Comparison of ENCODE assay signal across 27 mouse cellular contexts in the genomic region with DNA sequence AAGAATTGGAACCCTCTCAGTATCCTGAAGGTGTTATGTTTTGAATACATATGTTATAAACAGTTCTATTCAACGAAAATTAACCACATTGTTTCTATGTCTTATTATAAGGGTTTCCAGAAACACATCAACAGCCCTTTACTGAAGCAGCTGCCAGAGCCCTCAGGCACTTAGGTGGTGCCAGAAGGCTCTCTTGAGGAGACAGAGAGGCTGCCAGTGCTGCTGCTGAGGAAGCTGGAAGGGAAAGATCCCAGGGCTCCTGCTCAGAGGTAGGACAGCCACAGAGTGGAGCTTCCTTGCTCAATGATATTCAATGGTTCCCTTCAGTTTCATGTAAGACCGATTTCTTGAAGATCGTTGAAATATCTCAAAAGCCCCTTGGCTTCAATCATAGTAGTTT.
DNase-seq lines count a peak whose midpoint lies in the region; ATAC-seq and TF ChIP-seq lines count a peak whose summit lies in the region.
"Had no signal": no experiment of that assay in that cellular context is flagged by ENCODE, and none has a peak within 500 bp of the region (broad histone marks: within the 10 kb centered on the region; RNA-seq: fewer than 3 reads in every experiment).

No protein-coding gene starts in this region.

- no peak for TF ChIP-seq CTCF in brain, embryonic 14.5 days (IDR thresholded peaks at IDR 0.05; ENCODE audit: borderline replicate concordance, extremely low read depth, insufficient read depth, insufficient read length)

- no peaks in the 10 kb centered on the region for H3K4me1 ChIP-seq in forebrain, embryonic 14.5 days (ENCODE audit: control insufficient read depth, insufficient read depth, low read length)
- H3K4me1 ChIP-seq in forebrain, embryonic 16.5 days (replicated peaks; ENCODE audit: control insufficient read depth, insufficient read depth, low read length): no peaks in the 10 kb centered on the region
- H3K4me1 ChIP-seq: embryonic facial prominence, embryonic 13.5 days; embryonic facial prominence, embryonic 15.5 days; forebrain, embryonic 10.5 days; forebrain, embryonic 12.5 days; forebrain, embryonic 15.5 days had no signal

- no peak for TF ChIP-seq POLR2A in brain, embryonic 14.5 days (IDR thresholded peaks at IDR 0.05; ENCODE audit: borderline replicate concordance, extremely low read depth, insufficient read depth, insufficient read length, poor library complexity, severe bottlenecking)

- 76% methylated on average over 3 of the region's 3 CpGs for WGBS in forebrain, embryonic 14.5 days
- WGBS in forebrain, embryonic 16.5 days: 78% methylated on average over 3 of the region's 3 CpGs

- no peak overlapping the region for H3K4me3 ChIP-seq in forebrain, embryonic 14.5 days (ENCODE audit: low read depth, low read length)
- no peak overlapping the region for H3K4me3 ChIP-seq in forebrain, embryonic 16.5 days (replicated peaks; ENCODE audit: low read length)
- H3K4me3 ChIP-seq: embryonic facial prominence, embryonic 13.5 days; embryonic facial prominence, embryonic 15.5 days; erythroblast, embryonic 14.5 days; forebrain, embryonic 10.5 days; forebrain, embryonic 12.5 days; forebrain, embryonic 15.5 days had no signal

- H3K27ac ChIP-seq in forebrain, embryonic 14.5 days (ENCODE audit: low read depth, low read length): no peak overlapping the region
- H3K27ac ChIP-seq in forebrain, embryonic 16.5 days (ENCODE audit: low read length): no peak overlapping the region
- H3K27ac ChIP-seq: embryonic facial prominence, embryonic 13.5 days; embryonic facial prominence, embryonic 15.5 days; forebrain, embryonic 10.5 days; forebrain, embryonic 12.5 days; forebrain, embryonic 15.5 days had no signal

- no peaks in the 10 kb centered on the region for H3K9me3 ChIP-seq in forebrain, embryonic 14.5 days (replicated peaks; ENCODE audit: control insufficient read depth, low read length)
- H3K9me3 ChIP-seq in forebrain, embryonic 16.5 days (ENCODE audit: control insufficient read depth, low read length): no peaks in the 10 kb centered on the region
- H3K9me3 ChIP-seq: embryonic facial prominence, embryonic 13.5 days; embryonic facial prominence, embryonic 15.5 days; forebrain, embryonic 10.5 days; forebrain, embryonic 12.5 days; forebrain, embryonic 15.5 days; G1E had no signal

- intact Hi-C loops in left cerebral cortex, postnatal 4 days (cut with DNase I): no loop called here

- peak; percentile 45 to 60 for DNase-seq in cerebellum, postnatal 10 days
- peak; percentile 27 for DNase-seq in forebrain, embryonic 14.5 days (ENCODE audit: low spot score)
- DNase-seq in left cerebral cortex, postnatal 4 days: peak; percentile 53
- no peak for DNase-seq in left cerebral cortex, adult 11 months (ENCODE audit: low spot score)
- DNase-seq in brain, embryonic 14.5 days (ENCODE audit: low read depth): peak; percentile 40
- DNase-seq: adrenal gland, adult 8-10 months; adrenal gland, postnatal 14 days; adrenal gland, postnatal 36 days; B cell, adult 2 months; cerebellum, adult 11-12 months; cerebellum, adult 2 months; cerebellum, adult 9-11 months; cerebellum, postnatal 36 days; embryo, embryonic 11 days had no signal

- no peak overlapping the region for H3K9ac ChIP-seq in forebrain, embryonic 14.5 days (ENCODE audit: low read length)
- H3K9ac ChIP-seq in forebrain, embryonic 16.5 days (replicated peaks; ENCODE audit: low read depth, low read length): no peak overlapping the region
- H3K9ac ChIP-seq: embryonic facial prominence, embryonic 13.5 days; embryonic facial prominence, embryonic 15.5 days; forebrain, embryonic 12.5 days; forebrain, embryonic 15.5 days had no signal

- H3K27me3 ChIP-seq in forebrain, embryonic 14.5 days (replicated peaks; ENCODE audit: control insufficient read depth, insufficient read depth, low read length): no peaks in the 10 kb centered on the region
- H3K27me3 ChIP-seq in forebrain, embryonic 16.5 days (replicated peaks; ENCODE audit: control insufficient read depth, insufficient read depth, low read length): no peaks in the 10 kb centered on the region
- H3K27me3 ChIP-seq: CH12.LX; embryonic facial prominence, embryonic 13.5 days; embryonic facial prominence, embryonic 15.5 days; forebrain, embryonic 12.5 days; forebrain, embryonic 15.5 days had no signal

- H3K36me3 ChIP-seq in forebrain, embryonic 14.5 days (ENCODE audit: control insufficient read depth, insufficient read depth, low read length): no peaks in the 10 kb centered on the region
- H3K36me3 ChIP-seq in forebrain, embryonic 16.5 days (ENCODE audit: control insufficient read depth, insufficient read depth): no peaks in the 10 kb centered on the region
- H3K36me3 ChIP-seq: embryonic facial prominence, embryonic 13.5 days; embryonic facial prominence, embryonic 15.5 days; forebrain, embryonic 10.5 days; forebrain, embryonic 12.5 days; forebrain, embryonic 15.5 days; G1E had no signal

- no peak for ATAC-seq in cerebellum, adult (ENCODE audit: insufficient number of reproducible peaks, low FRiP score, low TSS enrichment)
- ATAC-seq in forebrain, embryonic 14.5 days: no peak
- ATAC-seq in forebrain, embryonic 16.5 days: no peak
- ATAC-seq: activated CD4-positive, CD25-positive, alpha-beta regulatory T cell, adult 4 months; CD4-positive, CD25-positive, alpha-beta regulatory T cell, adult 4 months; forebrain, embryonic 15.5 days; Patski had no signal

- H3K4me2 ChIP-seq in forebrain, embryonic 14.5 days (ENCODE audit: low read length): no peak overlapping the region
- no peak overlapping the region for H3K4me2 ChIP-seq in forebrain, embryonic 16.5 days (ENCODE audit: low read length)
- H3K4me2 ChIP-seq: embryonic facial prominence, embryonic 13.5 days; embryonic facial prominence, embryonic 15.5 days; forebrain, embryonic 12.5 days; forebrain, embryonic 15.5 days had no signal
